Mouse (Mus musculus) heart, postnatal 10 days (tissue): ENCODE results near the gene Rpl27. TPM values are rescaled to one million over a fixed set of nuclear protein-coding genes. Genes with fewer than 3 reads are reported as not detected.
"Not testable (repeated sequence)": the region's sequence is repeated elsewhere in the genome, so short reads cannot be mapped to it uniquely, and the experiment has no call there.

ENCODE experiments used
- DNase-seq, 2 experiments: peaks; one replicate each; pipeline ENCODE4 v3.0.0; 2021
- intact Hi-C: fragments of 180-260 bp; cut with DNase I; formaldehyde crosslinking; loops from one replicate; pipeline ENCODE4 v1.15.1; 2025
- total RNA-seq, 2 experiments: library from RNA; stranded (reverse); gene quantifications; 2 replicates each; pipeline ENCODE4 v1.2.3; 2021

Gene Rpl27
- total RNA-seq, 2 experiments from 2014 or later: 63.3 to 68.3 TPM

- intact Hi-C loops: loop anchor here (5.0 kb wide), 1 partner anchor 86 kb away; the partner anchor contains the start of genes Brca1 and Nbr1
- DNase-seq: peak; percentile 74 to 76
These were observed 23.9 kb downstream of the Rpl27 start, which contains the start of gene Vat1 for GRCm38 (mm10) chr11:101465869-101466551. Gene Vat1, minus strand, starts transcription at chr11:101466230.

DNA sequence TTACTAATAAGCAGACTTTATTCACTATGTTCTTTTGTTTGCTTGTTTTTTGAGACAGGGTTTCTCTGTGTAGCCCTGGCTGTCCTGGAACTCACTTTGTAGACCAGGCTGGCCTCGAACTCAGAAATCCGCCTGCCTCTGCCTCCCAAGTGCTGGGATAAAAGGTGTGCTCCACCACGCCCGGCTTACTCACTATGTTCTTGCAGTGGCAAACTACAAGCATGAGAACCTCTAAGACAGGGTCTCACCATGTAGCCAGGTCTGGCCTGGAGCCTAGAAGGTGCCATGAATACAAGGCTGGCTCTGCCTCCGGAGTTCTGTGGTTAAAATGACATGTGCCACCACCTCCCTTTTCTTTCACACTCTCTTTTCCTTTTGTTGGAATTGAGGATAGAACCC, 24.5 kb downstream of the Rpl27 start:
- intact Hi-C loops: loop anchor here (5.0 kb wide), 1 partner anchor 86 kb away; the partner anchor contains the start of genes Brca1 and Nbr1

GRCm38 (mm10) chr11:101467477-101468262, 25.6 kb downstream of the Rpl27 start:
- peak; percentile 69 to 76 for DNase-seq
- intact Hi-C loops: loop anchor here (5.0 kb wide), 1 partner anchor 85 kb away; the partner anchor contains the start of genes Brca1 and Nbr1

More for the DNA sequence above, 24.5 kb downstream of the Rpl27 start:
- not testable (repeated sequence) for DNase-seq

- intact Hi-C loops: loop anchor here (5.0 kb wide), 1 partner anchor 84 kb away; the partner anchor contains the start of genes Brca1 and Nbr1
- DNase-seq: peak in 1 of 2 experiments; percentile 44
These were observed 26.2 kb downstream of the Rpl27 start for GRCm38 (mm10) chr11:101468263-101468688.

DNA sequence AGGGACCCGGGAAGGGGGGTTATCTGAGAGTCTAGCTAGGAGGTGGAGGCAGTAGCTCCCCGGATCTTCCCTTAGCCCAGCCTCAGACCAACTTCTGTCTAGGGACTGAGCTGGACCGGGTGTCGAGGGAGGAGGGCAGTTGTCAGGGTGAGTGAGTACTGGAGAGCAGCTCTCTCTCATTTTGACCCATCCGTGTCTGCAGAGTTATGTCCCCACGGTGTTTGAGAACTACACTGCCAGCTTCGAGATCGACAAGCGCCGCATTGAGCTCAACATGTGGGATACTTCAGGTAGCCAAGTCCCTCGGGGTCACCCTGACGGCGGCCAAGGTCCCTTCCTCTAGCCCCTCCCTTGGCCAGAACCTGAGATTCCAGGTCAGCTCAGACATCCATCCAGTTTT, 26.6 kb downstream of the Rpl27 start:
- intact Hi-C loops: loop anchor here (5.0 kb wide), 1 partner anchor 84 kb away; the partner anchor contains the start of genes Brca1 and Nbr1
- no peak for DNase-seq

DNA sequence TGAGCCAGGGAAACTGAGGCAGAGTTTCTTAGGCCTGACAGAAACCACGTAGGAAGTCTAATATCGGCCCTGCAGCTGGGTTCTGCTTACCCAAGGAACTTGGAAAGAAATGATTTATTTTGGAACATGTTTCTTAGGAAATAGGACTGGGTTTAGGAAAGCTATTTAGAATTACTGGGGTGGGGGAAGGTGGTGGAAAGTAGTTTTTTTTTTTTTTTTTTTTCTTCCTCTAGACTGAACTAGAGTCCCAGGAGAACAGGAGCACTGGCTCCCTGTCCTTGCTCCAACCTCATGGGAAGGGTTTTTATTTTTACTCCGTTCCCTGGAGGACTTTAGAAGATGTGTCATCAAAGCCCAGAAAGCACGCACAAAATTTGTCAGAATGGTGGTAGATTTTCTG, 27.1 kb downstream of the Rpl27 start:
- intact Hi-C loops: loop anchor here (5.0 kb wide), 1 partner anchor 83 kb away; the partner anchor contains the start of genes Brca1 and Nbr1
- DNase-seq: no peak

DNA sequence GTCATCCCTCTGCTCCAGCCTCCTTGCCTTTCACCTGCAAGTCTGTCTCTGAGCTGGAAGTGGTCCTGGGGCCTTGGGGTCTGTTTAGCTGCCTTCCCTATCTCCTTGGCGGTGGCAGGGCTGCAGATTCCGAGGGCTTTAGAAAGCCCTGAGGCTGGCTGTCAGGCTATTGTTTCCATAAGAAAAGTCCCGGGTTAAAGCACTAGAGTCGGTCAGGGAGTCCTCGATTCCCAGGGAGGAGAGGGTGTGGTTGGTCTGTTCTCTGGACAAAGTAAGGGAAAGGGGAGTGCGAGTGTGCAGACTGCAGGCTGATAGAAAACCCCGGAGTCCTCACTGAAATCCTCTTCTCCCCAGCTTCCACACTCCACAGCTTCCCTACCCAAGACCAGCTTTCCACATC, 28.1 kb downstream of the Rpl27 start:
- intact Hi-C loops: no loop called here
- no peak for DNase-seq

- DNase-seq: no peak
- intact Hi-C loops: no loop called here
These were observed 29.8 kb downstream of the Rpl27 start for GRCm38 (mm10) chr11:101471926-101472325.

GRCm38 (mm10) chr11:101472336-101472735, 30.2 kb downstream of the Rpl27 start:
- DNase-seq: no peak
- intact Hi-C loops: no loop called here

- intact Hi-C loops, DNase-seq: not testable (repeated sequence)
These were observed 31.6 kb downstream of the Rpl27 start for GRCm38 (mm10) chr11:101473686-101474085.

DNA sequence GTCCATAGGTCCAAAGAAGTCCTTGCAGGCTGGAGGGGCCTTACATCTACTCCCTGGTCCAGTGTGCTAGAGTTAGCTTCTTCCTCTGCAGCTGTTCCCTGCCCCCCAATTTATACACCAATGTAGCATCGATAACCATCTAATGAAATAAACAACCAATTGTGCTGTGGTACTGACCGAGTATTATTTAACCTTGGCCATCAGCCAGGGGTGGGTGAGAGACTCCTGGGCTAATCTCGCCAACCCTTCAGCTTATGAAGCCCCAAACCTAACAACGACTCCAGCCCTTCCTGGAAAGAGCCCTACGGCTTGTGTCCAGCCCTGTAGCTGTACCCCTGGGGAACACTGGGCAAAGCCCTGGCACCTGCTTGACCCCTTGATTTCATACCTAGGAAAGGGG, 32.2 kb downstream of the Rpl27 start:
- no peak for DNase-seq
- intact Hi-C loops: no loop called here

- intact Hi-C loops: not testable (repeated sequence)
These were observed 34.3 kb downstream of the Rpl27 start for GRCm38 (mm10) chr11:101476361-101476760.

GRCm38 (mm10) chr11:101477194-101477551, 35.1 kb downstream of the Rpl27 start:
- intact Hi-C loops: no loop called here

More at GRCm38 (mm10) chr11:101476361-101476760, 34.3 kb downstream of the Rpl27 start:
- DNase-seq: not testable (repeated sequence)

GRCm38 (mm10) chr11:101477552-101478211, 35.6 kb downstream of the Rpl27 start:
- no peak for DNase-seq
- intact Hi-C loops: no loop called here

More at GRCm38 (mm10) chr11:101477194-101477551, 35.1 kb downstream of the Rpl27 start:
- DNase-seq: no peak

GRCm38 (mm10) chr11:101479171-101479635, 37.1 kb downstream of the Rpl27 start:
- intact Hi-C loops: no loop called here
- no peak for DNase-seq

GRCm38 (mm10) chr11:101480912-101481311, 38.8 kb downstream of the Rpl27 start:
- intact Hi-C loops: no loop called here
- DNase-seq: no peak

DNA sequence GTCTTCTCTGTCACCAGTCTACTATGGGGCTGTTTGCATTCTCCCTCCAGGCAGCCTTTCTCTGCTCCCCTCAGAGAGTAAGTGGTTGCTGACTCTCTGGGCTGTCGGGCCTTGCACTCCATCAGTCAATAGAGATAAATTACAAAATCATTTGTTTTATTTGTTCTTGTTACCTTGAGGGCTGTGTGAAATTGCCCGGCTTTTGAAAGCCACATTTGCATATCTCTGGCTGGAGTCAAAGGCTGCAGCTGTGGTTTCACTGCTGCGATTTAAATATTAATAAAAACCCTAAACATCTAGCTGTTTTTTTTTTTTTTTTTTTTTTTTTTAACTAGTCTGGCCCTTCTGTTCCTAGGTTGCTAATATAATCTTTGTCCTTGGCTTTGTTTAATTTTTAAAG, 41.7 kb downstream of the Rpl27 start:
- no peak for DNase-seq
- intact Hi-C loops: no loop called here

DNA sequence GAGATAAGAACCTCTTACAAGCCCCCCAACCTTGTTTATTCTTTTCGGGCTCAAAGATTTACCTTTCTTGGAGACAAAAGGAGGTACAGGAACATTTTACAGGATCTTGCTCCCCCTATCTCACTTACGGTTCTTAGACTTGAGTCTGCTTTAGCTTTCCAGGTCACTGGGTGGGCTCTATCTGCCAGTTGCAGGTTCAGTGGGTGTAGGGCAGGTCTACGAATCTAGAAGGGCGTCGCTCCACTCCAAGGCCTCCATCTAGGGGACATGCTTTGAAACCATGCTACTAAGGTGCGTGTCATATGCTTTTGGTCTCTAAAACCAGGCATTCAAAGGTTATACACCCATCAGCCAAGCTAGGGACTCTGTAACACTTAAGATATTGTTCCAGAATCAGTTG, 42.1 kb downstream of the Rpl27 start:
- DNase-seq: no peak
- intact Hi-C loops: no loop called here

DNA sequence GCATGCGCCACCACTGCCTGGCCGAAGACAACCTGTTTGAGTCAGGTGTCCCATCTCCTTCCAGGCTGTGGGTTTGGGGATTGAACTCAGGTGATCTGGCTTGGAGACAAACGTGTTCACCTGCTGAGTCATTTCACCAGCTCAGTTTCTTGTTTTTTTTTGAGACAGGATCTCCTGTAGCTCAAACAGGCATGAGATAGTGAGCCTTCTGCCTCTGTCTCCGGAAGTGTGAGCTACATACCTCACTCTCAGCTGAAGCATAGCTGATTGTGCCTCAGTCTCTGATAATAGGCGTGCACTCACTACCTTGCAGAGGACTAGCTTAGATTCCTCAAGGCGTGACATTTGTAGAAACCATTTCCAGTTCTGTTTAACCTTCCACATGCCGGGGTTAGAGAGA, 42.7 kb downstream of the Rpl27 start:
- intact Hi-C loops: no loop called here
- DNase-seq: no peak

DNA sequence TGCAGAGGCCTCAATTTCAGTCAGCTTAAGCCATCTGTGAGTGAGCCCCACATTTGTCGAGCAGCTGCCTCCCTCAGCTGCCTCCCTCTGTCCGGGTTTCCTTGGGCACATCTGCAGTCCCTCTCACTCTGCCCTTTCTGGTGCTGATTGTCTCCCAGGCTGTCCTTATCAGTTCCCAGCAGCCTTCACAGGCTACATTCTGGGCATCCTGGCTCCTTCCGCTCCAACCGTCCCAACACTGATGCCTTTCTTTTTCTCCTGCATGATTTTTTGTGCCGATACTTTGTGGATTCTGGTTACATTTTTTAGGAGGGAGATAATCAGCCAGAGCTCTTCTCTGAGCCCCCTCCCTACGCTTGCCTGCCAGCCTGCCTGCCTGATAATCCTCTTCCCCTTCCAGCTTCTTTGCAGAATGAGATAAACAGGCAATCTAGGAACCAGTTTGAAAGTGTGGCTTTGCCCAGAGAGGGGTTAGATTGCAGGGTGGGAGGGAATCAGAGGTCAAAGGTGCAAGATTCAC, 43.5 kb downstream of the Rpl27 start:
- intact Hi-C loops: no loop called here
- DNase-seq: no peak
